Mouse (Mus musculus) thymus, postnatal 0 days (tissue): ENCODE results near the gene Pcyt2. TPM values are rescaled to one million over a fixed set of nuclear protein-coding genes. Genes with fewer than 3 reads are reported as not detected.
"Not testable (repeated sequence)": the region's sequence is repeated elsewhere in the genome, so short reads cannot be mapped to it uniquely, and the experiment has no call there.

ENCODE experiments used
- DNase-seq: peaks from one replicate; pipeline ENCODE4 v3.0.0-alpha.2; 2015; ENCODE audit warnings: low spot score
- polyA plus RNA-seq: library from polyadenylated mRNA; unstranded; fragments of >200 nt; fragmentation: Nextera tagmentation; extraction: Ambion mirVana; gene quantifications from 2 replicates; pipeline ENCODE4 v1.2.1, GENCODE M21; 2015

Gene Pcyt2
- polyA plus RNA-seq, 1 experiment from 2014 or later: 114 TPM

- no peak for DNase-seq
Measured at GRCm38 (mm10) chr11:120583937-120584336, 33.8 kb downstream of the Pcyt2 start.

- not testable (repeated sequence) for DNase-seq
Measured at GRCm38 (mm10) chr11:120582982-120583293, 34.8 kb downstream of the Pcyt2 start.

- DNase-seq: peak; percentile 57
Measured at GRCm38 (mm10) chr11:120582268-120582981, 35.3 kb downstream of the Pcyt2 start.

DNA sequence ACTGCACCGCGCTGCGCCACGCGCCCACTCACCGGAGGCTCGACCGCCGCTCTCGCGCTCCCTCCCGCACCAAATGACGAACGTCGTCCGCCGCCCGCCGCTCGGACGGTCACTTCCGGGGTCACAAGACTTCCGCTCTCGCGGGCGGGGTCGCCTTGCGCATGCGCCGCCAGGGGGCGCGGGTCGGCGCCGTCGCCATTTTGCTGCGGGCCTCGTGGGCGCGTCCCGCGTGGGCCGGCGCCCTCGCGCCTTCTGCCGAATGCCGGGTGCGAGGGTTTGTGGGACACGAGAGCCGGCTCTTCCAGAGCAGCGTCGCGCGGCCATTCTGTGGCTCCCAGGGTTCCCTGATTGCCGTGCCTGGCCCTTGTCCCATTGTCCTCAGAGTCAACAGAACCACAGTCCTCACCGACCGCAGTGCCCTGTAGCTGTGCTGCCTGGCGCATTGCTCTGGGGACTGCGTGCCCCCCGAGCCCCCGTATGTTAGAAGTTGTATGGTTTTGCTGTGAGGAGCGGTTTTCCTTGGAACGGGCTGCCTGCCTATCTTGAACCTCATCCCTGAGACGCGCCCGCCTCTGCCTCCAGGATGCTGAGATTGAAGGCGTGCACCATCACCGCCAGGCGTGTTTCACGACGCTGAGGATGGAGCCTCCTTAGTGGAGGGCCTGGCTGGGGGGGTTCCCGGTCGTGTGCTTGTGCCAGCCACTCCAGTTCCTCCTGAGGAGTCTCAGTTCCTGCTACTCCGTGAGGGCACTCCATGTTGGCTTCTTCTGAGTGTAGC is 36.1 kb downstream of the Pcyt2 start, which contains the start of gene Arhgdia:
Arhgdia (minus strand) TSS at position 135 of the 778 bp plus-strand sequence.
- DNase-seq: peak; percentile 89

GRCm38 (mm10) chr11:120580871-120581331 is 36.8 kb downstream of the Pcyt2 start:
- peak; percentile 42 for DNase-seq

- no peak for DNase-seq
Measured at GRCm38 (mm10) chr11:120580190-120580589, 37.5 kb downstream of the Pcyt2 start.

- peak; percentile 85 for DNase-seq
Measured at GRCm38 (mm10) chr11:120579316-120580107, 38.2 kb downstream of the Pcyt2 start.

DNA sequence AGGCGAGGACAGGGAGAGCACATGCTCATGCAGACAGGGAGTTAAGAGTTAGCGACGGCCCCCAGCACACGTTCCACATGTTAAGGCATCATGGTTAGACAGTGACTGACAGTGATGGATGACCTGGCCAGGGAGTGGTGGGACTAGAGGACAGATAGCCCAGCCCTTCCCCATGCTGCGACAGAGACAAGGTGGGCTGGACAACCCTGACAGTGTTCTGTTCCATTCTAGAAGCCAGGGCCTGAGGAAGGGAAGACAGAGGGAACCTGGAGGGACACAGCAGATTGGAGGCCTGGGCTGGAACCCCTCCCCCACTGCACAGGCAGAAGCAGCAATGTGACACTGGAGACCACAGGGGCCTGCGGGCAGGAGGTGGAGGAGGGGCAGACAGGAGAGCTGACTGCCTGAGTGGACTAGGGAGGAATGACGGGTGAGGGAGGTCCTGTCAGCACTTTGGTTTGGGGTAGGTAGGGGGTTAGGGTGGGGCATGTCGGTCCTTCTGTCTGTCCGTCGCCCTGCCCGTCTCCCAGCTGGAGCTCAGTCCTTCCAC is 39.0 kb downstream of the Pcyt2 start:
- no peak for DNase-seq

- DNase-seq: no peak
Measured at GRCm38 (mm10) chr11:120578024-120578693, 39.6 kb downstream of the Pcyt2 start.

DNA sequence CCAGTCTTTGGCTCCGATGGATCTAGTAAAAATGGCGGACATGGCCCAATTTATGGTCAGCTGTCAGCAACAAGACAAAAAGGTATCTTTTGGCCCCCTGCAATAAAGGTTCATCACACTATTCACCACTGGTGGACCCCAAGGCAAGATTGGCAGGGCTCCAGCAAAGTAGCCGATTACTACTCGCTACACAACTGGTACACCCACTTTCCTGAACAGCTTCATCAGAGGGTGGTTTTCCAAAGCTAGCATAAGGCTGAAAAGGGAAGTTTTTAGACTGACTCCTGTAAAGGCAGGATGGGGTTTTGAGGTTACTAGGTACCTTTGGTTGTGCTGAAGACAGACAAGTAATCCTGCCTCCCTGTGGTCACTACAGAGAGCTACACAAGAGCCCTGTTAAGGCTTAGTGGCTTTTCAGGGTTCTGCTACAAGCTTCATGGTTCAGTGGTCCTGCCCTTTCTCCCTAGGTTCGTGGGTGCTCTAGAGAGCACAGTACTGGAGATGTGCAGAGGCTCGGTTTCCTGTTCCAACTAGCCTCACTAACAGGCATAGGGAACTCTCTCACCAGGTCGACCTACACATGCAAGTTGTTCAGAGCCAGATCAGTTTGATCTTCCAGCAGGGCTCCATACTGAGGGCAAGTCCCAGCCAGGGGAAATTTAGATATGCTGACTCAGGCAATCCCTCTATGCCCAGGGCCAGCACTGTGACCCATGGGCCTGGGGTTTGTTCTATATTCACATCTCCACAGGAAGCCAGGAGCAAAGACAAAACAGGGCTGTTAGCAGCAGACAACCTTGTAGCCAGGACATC is 40.3 kb downstream of the Pcyt2 start:
- DNase-seq: peak; percentile 56

GRCm38 (mm10) chr11:120576365-120576981 is 41.3 kb downstream of the Pcyt2 start:
- no peak for DNase-seq

- no peak for DNase-seq
Measured at GRCm38 (mm10) chr11:120575940-120576339, 41.8 kb downstream of the Pcyt2 start.

- no peak for DNase-seq
Measured at GRCm38 (mm10) chr11:120575046-120575445, 42.7 kb downstream of the Pcyt2 start.

DNA sequence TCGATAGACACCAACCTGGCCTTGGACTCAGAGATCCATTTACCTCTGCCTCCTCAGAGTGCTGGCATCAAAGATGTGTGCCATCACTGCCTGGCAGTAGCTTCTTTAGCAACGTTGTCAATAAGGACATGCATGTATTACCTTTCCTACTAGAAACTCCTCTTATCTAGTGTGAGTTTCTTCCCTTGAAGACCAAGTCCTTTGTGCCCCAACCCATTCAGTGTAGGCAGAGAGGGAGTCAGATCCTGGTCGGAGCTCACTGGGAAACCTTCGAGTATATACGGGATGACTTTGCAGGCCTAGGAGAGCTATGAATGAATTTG is 43.5 kb downstream of the Pcyt2 start:
- no peak for DNase-seq

DNA sequence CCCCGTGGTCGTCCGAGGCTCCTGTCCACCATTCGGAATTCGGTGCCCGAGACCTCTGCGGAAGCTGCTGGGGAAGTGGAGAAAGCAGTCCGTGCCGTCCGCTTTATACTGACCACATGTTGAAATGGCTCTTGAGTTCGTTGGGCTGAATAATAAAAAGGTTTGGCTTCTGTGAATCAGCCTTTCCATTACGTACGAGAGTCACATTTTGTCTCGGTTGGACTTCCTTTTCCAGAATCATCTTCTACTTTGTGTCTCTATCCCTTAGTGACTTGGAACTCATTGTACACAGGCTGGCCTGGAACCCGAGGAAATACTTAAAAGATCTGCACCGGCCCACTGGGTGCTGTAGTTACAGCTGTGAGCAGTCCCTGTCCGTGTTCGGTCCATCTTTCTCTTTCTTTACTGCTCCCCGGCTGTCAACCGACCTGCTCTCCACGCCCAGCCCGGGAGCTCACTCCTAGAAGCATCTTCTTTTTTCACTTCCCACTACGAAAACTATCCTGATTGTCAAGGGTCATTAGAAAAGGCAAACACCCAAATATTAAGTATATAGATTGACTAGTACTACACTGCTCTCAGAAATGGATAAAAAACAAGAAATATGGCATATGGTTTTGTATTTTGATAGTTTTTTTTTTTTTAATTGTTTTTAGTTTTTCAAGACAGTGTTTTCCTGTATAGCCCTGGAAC is 44.0 kb downstream of the Pcyt2 start:
- no peak for DNase-seq

DNA sequence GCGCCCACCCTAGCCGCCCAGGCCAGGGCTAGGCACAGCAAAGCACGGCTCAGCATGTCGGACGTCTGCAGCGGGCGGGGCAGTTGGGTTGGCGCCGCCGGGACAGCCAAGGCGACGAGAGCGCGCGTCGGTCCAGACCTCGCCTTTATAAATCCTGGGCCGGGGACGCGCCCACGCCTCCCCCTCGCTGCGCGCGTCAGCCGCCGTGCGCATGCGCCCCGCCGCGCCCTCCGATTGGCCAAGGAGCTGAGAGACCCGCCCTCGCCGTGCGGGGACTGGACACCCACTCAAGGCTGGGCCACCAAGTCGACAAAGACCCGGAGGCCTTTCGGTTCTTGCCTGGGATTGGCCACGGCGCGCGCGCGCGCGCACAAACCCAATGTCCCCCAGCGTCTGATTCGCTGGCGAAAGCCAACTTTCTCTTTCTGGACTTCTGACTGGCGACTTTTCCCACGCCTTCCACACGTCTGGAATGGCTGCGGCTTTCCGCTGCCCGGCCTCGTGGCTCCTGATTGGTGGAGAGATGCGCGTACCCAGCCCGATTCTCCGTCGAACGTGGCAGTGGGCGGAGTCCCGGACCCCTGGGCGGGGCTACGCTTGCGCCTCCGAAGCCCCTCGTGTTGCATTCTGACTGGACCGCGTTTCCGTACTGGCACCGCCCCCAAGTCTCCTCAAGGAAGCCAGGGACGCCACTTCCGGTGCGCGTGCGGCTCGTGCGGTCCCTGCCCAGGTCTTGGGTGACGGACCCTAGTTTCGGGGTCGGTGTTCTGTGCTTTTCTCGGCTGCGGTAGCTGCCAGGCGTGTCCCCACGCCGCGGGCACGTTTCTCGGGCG is 44.8 kb downstream of the Pcyt2 start, which contains the start of gene P4hb:
P4hb (minus strand) TSS at position 502 of the 833 bp plus-strand sequence.
- peak; percentile 99 for DNase-seq

- DNase-seq: no peak
Measured at GRCm38 (mm10) chr11:120572417-120572751, 45.4 kb downstream of the Pcyt2 start.

GRCm38 (mm10) chr11:120571754-120572416 is 45.9 kb downstream of the Pcyt2 start:
- DNase-seq: no peak
